Mouse (Mus musculus) hindbrain, embryonic 16.5 days (tissue): ENCODE measurements around the gene Map3k20. TPM values are rescaled to one million over a fixed set of nuclear protein-coding genes. Genes with fewer than 3 reads are reported as not detected.

Experiments
- ATAC-seq: fragments of 200-750 bp; cut with Nextera tagmentation; 2 replicates; pipeline ENCODE4 v1.8.0; 2017; ENCODE audit warnings: moderate TSS enrichment, moderate library complexity
- H3K27ac ChIP-seq: fragments of 300-500 bp; sonication (generic); 2 replicates; pipeline ENCODE4 v1.5.1; 2014; ENCODE audit warnings: low read depth, mild to moderate bottlenecking, control low read depth, low read length, moderate library complexity
- H3K27me3 ChIP-seq: fragments of 300-500 bp; sonication (generic); replicated peaks from 2 replicates; pipeline ENCODE4 v1.6.1; 2014; ENCODE audit warnings: low read length; ENCODE audit not compliant: control insufficient read depth, insufficient read depth
- H3K36me3 ChIP-seq: fragments of 300-500 bp; sonication (generic); 2 replicates; pipeline ENCODE4 v1.6.1; 2014; ENCODE audit warnings: mild to moderate bottlenecking, low read length, moderate library complexity, mixed read lengths; ENCODE audit not compliant: control insufficient read depth, insufficient read depth
- H3K4me1 ChIP-seq: fragments of 300-500 bp; sonication (generic); 2 replicates; pipeline ENCODE4 v1.6.1; 2014; ENCODE audit warnings: low read depth, low read length; ENCODE audit not compliant: control insufficient read depth, insufficient read depth
- H3K4me2 ChIP-seq: fragments of 300-500 bp; sonication (generic); 2 replicates; pipeline ENCODE4 v1.6.1; 2014; ENCODE audit warnings: mild to moderate bottlenecking, low read length, control low read depth, moderate library complexity
- H3K4me3 ChIP-seq: fragments of 300-500 bp; sonication (generic); 2 replicates; pipeline ENCODE4 v1.5.1; 2014; ENCODE audit warnings: mild to moderate bottlenecking, low read length, control low read depth, moderate library complexity
- H3K9ac ChIP-seq: fragments of 300-500 bp; sonication (generic); 2 replicates; pipeline ENCODE4 v1.6.1; 2014; ENCODE audit warnings: low read depth, mild to moderate bottlenecking, control low read depth, low read length, moderate library complexity
- H3K9me3 ChIP-seq: fragments of 300-500 bp; sonication (generic); 2 replicates; pipeline ENCODE4 v1.6.1; 2014; ENCODE audit warnings: mild to moderate bottlenecking, low read length, moderate library complexity; ENCODE audit not compliant: control insufficient read depth
- WGBS: fragments of 180-500 bp; shearing (Covaris S2); extraction: QIAGEN DNeasy Blood & Tissue Kit; methylation state at CpG from one replicate; pipeline ENCODE4 v1.1.7; 2014; 5-methylcytosine and 5-hydroxymethylcytosine counted together
- polyA plus RNA-seq: library from polyadenylated mRNA; unstranded; fragments of >200 nt; fragmentation: Nextera tagmentation; extraction: Ambion mirVana; gene quantifications from 2 replicates; pipeline ENCODE4 v1.2.1, GENCODE M21; 2015

The Map3k20 gene
- polyA plus RNA-seq, 1 experiment from 2014 or later = 3.3 TPM

DNA sequence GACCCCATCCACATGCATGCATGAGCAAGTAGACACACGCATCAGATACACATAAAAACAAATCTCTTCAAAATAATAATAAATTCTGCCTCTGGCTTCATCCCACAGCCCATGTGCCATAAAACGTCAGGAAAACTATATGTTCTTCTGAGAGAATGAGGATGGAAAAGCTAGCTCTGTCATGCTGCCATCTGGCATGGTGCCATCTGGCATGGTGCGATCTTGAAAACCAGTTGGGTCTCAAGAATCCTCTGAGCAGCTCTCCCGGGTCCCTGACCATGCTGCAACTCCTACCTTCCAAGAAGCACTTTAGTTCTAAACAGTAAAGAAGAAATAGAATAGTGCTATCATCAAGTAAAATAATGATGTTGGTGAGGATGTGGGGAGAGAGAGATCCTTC lies 106.9 kb downstream of the Map3k20 start:
- Histone ChIP-seq H3K9ac (no peak overlapping the region), H3K4me1 (no peaks in the 10 kb centered on the region), H3K36me3 (no peaks in the 10 kb centered on the region), H3K9me3 (no peaks in the 10 kb centered on the region), H3K27ac (no peak overlapping the region), H3K4me3 (no peak overlapping the region), H3K4me2 (no peak overlapping the region), H3K27me3 (no peaks in the 10 kb centered on the region)
- no peak for ATAC-seq
- WGBS = 52% methylated on average over 4 of the region's 4 CpGs

- Histone ChIP-seq H3K9ac (no peak overlapping the region), H3K9me3 (no peaks in the 10 kb centered on the region), H3K36me3 (no peaks in the 10 kb centered on the region), H3K4me2 (no peak overlapping the region), H3K27ac (no peak overlapping the region), H3K4me1 (no peaks in the 10 kb centered on the region), H3K27me3 (no peaks in the 10 kb centered on the region), H3K4me3 (no peak overlapping the region)
- ATAC-seq = no peak
- 80% methylated on average over 6 of the region's 6 CpGs for WGBS
Measured at GRCm38 (mm10) chr2:72396934-72397333, 111.5 kb downstream of the Map3k20 start.

- Histone ChIP-seq H3K9me3 (no peaks in the 10 kb centered on the region), H3K9ac (no peak overlapping the region), H3K4me1 (no peaks in the 10 kb centered on the region), H3K4me3 (no peak overlapping the region), H3K27me3 (no peaks in the 10 kb centered on the region), H3K36me3 (no peaks in the 10 kb centered on the region), H3K4me2 (no peak overlapping the region), H3K27ac (no peak overlapping the region)
- 24% methylated on average over 13 of the region's 13 CpGs for WGBS
- ATAC-seq = no peak
Measured at GRCm38 (mm10) chr2:72398227-72398626, 112.8 kb downstream of the Map3k20 start.

DNA sequence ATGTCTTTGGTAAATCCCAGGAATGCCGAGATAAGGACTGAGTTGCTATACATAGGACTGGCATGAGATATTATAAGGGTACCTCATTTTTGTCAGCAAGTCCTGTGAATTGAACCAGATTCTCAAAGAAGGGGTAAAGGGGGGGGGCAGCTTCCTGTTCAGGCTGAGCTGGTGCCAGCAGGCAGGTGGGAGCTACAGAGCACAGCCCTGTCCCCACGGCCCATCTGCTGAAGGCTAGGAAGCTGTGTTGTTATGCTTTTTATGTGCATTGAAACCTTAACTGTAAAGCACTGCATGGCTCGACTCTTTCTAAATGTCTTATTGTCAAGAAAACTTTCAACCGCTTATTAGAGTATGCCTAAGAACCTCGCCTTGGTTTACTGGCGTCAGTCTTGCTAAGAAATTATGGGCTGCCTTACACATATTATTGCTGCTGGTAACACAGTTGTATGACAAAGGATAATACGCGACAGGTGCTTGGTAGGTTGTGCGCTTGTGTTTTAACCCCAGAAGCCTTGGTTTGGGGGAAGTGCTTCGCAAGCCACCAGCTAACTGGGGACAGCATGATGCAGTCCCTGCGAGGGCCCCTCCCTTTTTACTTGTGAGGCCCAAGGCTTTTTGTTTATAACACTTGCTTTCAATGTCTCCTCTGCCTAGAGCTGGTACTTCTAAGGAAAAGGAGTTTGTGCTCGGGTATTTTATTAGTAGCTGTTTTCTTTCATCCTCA lies 114.2 kb downstream of the Map3k20 start:
- H3K27me3 ChIP-seq = no peaks in the 10 kb centered on the region
- H3K36me3 ChIP-seq = no peaks in the 10 kb centered on the region
- H3K27ac ChIP-seq = no peak overlapping the region
- WGBS = 75% methylated on average over 12 of the region's 12 CpGs
- H3K9me3 ChIP-seq = no peaks in the 10 kb centered on the region
- ATAC-seq = no peak
- no peak overlapping the region for H3K4me2 ChIP-seq
- H3K4me1 ChIP-seq = no peaks in the 10 kb centered on the region
- H3K9ac ChIP-seq = no peak overlapping the region
- H3K4me3 ChIP-seq = no peak overlapping the region

DNA sequence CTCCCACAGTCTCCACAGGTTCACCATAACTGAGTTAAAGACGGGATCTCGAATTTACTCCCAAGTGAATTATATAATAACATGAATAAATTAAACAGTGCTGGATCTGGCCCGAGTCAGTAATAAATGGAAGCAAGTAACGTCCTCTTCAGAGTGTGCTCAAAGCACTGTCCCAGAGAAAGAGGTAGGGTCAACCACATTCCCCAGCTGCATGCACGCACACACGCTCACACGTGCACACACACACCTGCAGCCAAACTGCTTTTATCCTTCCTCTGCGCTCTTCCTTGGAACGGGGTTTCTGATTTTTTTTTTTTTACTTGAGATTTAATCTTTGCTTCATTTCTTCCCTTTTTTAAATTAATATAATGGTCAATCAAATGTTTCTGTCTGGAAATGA lies 115.9 kb downstream of the Map3k20 start:
- no peak overlapping the region for H3K27ac ChIP-seq
- H3K4me1 ChIP-seq = no peaks in the 10 kb centered on the region
- no peak overlapping the region for H3K9ac ChIP-seq
- no peak overlapping the region for H3K4me3 ChIP-seq
- ATAC-seq = no peak
- H3K4me2 ChIP-seq = no peak overlapping the region
- H3K36me3 ChIP-seq = no peaks in the 10 kb centered on the region
- no peaks in the 10 kb centered on the region for H3K9me3 ChIP-seq
- 86% methylated on average over 9 of the region's 9 CpGs for WGBS
- H3K27me3 ChIP-seq = no peaks in the 10 kb centered on the region

DNA sequence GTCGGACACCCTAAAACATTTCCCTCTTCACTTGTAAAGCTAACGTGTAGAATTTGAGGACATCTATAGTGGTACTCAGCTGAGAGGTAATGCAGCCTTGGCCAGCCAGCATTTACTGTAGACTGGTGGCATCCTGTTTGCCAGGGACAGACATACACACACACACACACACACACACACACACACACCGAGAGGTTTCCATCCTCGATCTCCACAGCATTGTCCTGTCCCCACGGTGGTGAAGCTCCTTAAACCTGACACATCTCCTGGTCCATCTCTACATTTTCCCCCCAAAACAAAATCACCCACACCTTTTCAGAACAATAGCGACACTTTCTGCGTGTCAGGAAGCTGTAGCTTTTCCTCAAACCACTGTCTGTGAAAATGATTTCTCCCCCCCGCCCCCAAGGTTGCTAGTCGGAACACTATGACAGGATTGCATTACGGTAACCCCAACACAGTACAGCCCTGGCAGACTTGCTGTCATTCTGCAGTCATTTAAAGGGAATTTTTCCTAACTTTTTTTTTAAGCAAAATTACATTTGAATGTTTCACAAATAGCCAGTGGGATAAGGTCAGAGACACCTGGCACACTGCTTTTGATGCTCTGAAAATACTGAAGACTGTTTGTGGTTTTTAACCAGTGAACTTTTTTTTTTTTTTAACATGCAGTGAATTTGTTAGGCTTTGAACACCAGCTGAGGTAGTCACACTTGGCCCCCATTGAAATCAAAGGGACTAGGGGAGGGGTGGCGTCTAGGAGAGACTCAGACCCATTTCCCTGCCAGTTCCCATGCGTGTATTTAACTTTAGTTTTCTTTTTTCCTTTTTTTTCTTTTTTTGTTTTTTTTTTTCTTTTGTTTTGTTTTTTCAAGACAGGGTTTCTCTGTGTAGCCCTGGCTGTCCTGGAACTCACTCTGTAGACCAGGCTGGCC lies 120.5 kb downstream of the Map3k20 start:
- H3K27ac ChIP-seq = no peak overlapping the region
- H3K4me2 ChIP-seq = no peak overlapping the region
- no peak overlapping the region for H3K9ac ChIP-seq
- no peaks in the 10 kb centered on the region for H3K27me3 ChIP-seq
- no peaks in the 10 kb centered on the region for H3K36me3 ChIP-seq
- peaks cover 6% of the 10 kb centered on the region for H3K4me1 ChIP-seq
- no peak overlapping the region for H3K4me3 ChIP-seq
- H3K9me3 ChIP-seq = no peaks in the 10 kb centered on the region
- ATAC-seq = no peak
- WGBS = 93% methylated on average over 12 of the region's 12 CpGs

- peaks cover 6% of the 10 kb centered on the region for H3K4me1 ChIP-seq
- H3K4me3 ChIP-seq = no peak overlapping the region
- no peak overlapping the region for H3K27ac ChIP-seq
- 69% methylated on average over 10 of the region's 10 CpGs for WGBS
- no peak for ATAC-seq
- no peaks in the 10 kb centered on the region for H3K27me3 ChIP-seq
- no peak overlapping the region for H3K9ac ChIP-seq
- no peaks in the 10 kb centered on the region for H3K9me3 ChIP-seq
- H3K4me2 ChIP-seq = no peak overlapping the region
- H3K36me3 ChIP-seq = no peaks in the 10 kb centered on the region
Measured at GRCm38 (mm10) chr2:72406701-72407100, 121.3 kb downstream of the Map3k20 start.

DNA sequence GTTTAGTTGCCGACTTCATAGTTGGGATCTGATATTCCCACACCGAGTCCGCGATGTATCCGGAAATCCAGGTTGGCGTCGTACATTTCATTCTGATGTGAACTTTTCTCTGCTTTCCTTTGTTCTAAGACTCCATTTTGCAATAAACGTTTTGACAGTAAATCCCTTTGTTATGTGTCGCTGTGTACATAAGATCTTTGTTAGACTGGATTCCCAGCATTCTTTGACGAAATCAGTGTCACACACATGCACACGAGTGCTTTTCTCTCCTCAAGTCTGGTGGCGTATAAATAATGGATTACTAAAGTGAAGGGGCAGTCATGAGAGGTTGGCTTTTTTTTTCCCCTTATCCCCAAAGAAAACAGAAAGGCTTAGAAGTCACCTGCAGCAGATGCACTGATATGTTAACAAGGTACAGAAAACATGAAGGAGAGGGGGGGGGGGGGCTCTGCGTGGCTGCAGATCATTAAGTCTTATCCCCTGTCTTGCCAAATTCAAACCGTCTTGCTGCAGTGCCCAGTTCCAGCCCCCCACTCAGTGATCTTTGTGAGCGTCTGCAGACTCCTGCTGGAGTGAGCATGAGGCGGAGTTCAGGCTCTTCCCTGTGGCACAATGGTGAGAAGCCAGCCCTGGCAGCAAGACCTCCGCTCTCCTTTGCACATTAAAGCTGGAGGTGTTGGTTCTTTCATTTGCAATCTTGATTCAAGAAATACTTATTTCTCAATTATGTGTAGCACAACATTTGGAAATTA lies 122.1 kb downstream of the Map3k20 start:
- H3K9me3 ChIP-seq = no peaks in the 10 kb centered on the region
- H3K36me3 ChIP-seq = no peaks in the 10 kb centered on the region
- 57% methylated on average over 17 of the region's 17 CpGs for WGBS
- H3K4me3 ChIP-seq = no peak overlapping the region
- no peaks in the 10 kb centered on the region for H3K27me3 ChIP-seq
- H3K27ac ChIP-seq = no peak overlapping the region
- H3K4me2 ChIP-seq = no peak overlapping the region
- H3K4me1 ChIP-seq = peaks cover 6% of the 10 kb centered on the region
- H3K9ac ChIP-seq = no peak overlapping the region
- ATAC-seq = no peak

DNA sequence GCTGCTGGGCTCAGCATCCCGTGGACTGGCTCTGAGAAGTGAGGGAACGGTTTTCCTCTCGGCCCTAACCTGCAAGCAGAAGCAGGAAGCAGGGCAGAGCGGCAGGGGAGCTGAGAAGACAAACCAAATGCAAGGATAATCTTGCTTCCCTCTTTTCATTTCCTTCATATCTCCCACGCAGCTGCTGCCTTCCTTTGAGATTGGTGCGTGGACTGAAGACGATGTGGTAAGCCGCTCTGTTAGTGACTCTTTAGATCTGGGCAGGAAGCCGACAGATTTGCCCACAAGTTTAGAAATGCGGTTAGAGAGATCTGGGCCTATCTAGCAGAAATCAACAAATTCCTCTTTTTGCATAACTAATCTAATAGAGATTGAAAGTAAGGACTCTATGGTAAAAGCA lies 124.5 kb downstream of the Map3k20 start:
- H3K4me1 ChIP-seq = peaks cover 6% of the 10 kb centered on the region
- H3K36me3 ChIP-seq = no peaks in the 10 kb centered on the region
- no peak overlapping the region for H3K4me2 ChIP-seq
- H3K4me3 ChIP-seq = no peak overlapping the region
- H3K9ac ChIP-seq = no peak overlapping the region
- no peak overlapping the region for H3K27ac ChIP-seq
- 84% methylated on average over 10 of the region's 10 CpGs for WGBS
- H3K27me3 ChIP-seq = no peaks in the 10 kb centered on the region
- ATAC-seq = no peak
- H3K9me3 ChIP-seq = no peaks in the 10 kb centered on the region
